Mouse (Mus musculus) layer of hippocampus, adult 18-20 months (tissue): ENCODE data around the gene Ugt1a1. TPM values are rescaled to one million over a fixed set of nuclear protein-coding genes. Genes with fewer than 3 reads are reported as not detected.

Experiments
- DNase-seq, 2 experiments: peaks; one replicate each; pipeline ENCODE4 v3.0.0; 2022; ENCODE audit warnings: low spot score in 2 of 2
- total RNA-seq, 2 experiments: library from RNA; stranded (reverse); gene quantifications; 2 replicates each; pipeline ENCODE4 v1.2.3; 2021

Ugt1a1 gene
- total RNA-seq, 2 experiments from 2014 or later: not detected

DNA sequence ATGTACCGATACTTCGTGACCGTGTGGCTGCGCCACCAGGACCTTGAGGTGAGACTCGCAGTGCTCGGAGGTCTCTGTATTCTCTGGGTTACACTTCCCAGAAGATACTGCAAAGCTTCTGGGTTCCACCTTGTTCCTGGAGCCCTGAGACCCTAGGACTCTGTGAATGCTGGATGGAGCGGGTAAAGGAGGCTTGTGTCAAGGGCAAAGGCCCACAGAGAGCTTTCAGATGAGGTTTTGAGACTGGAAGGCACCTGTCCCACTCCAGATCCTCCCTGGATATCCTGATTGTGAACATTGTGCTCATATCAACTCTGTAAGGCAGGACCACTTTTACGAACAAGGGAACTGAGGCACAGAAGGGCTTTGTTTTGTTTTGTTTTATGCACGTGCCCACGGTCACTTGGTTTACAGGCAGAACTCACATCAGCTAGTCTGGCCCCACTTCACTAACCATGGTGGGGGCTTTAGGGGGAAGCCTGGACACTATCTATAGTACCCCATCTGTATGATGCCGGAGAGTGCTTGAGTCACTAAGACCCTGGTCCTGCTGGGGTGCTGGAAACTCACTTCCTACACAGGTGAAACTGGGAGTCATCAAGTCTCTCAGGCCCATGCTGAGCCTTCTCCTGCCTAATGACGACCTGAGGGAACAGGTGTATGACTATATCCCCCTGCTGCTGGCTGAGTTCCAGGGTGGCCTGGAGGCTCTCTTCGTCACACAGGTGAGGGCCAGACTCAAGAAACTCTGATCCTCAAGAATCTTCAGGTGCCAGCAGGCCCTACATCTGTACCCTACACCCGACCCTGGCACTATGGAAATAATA, 21.9 kb downstream of the Ugt1a1 start:
- no peak for DNase-seq

DNA sequence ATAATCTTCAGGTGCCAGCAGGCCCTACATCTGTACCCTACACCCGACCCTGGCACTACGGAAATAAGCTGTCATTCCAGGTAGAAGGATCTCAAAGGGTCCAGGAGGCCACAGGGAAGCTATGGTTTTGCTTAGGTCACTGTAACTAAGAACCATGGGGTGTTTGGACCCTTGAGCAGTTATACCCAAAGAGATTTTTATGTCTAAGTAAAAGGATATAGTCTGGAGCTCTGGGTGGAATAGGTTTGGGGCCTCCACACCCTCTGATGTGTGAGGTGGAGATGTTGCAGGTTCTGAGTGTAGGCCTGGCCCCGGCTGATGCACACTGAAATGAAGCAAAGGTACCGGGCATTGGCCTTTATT, 22.5 kb downstream of the Ugt1a1 start:
- DNase-seq: no peak

DNA sequence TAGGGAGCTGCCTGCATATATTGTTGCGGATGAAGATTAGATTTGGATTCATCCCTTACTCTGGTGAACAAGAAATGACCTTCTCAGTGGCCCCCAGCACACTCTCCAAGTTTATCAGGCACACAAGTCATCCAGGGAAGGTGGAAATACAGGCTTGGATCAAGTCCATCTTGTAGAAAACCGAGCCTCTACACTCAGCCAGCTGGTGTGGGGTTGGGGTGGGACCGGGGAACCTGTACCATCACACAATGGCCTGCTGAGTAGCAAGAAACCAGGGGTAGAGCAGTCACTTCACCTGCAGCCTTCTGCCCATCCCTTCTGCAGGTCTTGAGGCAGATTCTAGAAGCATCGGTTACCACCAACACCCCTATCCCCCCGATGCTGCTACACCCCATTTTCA, 22.9 kb downstream of the Ugt1a1 start:
- DNase-seq: no peak

DNA sequence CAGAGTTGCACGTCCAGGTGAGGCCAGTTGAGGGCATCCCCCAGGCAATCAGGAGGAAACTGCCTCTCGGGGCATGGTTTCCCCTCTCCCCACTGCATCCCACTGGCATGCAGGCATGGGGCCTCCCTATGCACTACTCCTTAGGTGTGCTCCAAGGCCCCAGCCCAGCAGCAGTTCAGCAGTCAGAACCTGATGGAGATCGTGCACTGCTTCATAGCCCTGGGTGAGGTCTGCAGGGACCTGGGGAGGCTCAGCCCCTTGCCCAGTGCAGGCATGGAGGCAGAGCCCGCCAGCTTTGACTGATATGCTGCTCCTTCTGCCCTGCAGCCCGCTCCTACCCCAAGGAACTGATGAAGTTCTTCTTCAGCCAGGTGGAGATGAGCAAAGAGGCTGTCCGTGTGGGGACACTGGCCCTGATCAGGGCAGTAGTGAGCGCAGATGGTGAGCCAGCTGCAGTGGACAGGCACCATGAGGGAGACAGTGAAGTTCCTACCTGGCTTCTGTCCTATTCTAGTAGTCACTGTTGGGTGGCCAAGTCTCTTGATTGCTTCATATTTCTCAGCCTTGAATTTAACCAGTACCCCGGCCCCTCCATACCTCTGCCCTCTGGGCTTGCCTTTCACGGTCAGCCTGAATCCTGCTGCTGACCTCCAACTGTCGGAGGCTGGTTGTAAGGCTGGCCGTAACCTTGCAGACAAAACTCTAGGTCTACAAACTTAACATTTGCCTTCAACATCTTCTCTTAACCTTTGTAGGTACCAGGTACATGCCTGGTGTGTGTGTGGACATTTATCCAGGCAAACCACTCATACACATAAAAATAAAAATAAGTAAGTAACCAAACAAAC, 23.5 kb downstream of the Ugt1a1 start:
- no peak for DNase-seq

DNA sequence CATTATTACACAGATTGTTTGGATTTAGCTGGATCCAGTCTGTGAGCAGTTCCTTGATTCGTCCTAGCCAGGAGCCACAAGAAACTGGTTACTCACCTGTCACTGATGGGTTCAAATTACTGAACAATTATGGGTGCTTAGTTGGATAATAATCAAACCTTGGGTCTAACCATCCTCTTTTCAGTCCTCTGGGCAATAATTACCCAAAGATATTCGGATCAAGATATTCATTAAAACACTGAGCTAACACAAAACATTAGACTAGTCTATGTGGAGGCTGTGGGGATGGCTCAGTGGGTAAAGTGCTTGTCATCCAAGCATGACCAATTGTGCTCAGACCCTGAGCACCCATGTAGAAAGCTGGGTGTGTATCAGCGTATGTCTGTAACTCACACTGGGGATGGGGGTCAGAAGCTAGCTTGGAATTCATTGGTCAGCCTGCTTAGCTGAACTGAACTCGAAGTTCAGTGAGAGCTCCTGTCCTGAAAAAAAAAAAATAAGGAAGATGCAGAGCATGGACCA, 24.2 kb downstream of the Ugt1a1 start:
- no peak for DNase-seq

DNA sequence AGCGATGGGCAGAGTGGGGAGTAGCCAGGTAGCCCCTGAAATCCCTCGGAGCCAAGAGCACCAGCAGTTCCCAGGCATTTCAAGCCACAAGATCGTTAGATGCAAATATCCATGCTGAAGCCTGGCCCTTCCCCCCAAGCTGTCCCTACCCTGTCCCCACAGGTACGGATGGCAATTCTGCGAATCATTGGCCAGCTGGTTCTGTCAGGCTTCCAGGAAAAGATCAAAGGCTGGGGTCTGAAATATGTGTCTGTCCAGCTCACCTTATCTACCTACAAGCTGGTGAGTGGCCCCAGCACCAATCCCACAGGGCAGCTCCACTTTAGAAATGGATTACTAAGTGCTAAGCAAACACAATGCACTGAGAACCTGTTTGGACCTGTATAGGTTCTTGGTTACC, 25.6 kb downstream of the Ugt1a1 start:
- no peak for DNase-seq

DNA sequence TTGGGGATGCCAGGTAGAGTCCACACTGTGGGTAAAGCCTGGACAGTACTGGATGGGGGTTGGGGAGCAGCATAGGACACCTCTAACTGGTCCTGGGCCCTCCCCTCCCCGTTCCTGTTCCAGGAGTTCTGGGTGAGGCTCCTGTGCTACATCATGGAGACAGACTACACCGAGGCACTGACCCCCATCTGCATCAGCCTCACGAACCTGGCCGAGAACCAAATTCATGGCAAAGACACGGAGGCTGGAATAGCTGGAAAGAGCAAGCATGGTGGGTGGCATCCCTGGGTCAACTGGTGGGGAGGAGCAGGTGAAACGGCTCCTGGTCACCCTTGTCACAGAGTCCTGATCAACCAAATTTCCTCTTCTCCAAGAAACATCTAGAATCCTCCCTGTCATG, 27.0 kb downstream of the Ugt1a1 start:
- DNase-seq: no peak

DNA sequence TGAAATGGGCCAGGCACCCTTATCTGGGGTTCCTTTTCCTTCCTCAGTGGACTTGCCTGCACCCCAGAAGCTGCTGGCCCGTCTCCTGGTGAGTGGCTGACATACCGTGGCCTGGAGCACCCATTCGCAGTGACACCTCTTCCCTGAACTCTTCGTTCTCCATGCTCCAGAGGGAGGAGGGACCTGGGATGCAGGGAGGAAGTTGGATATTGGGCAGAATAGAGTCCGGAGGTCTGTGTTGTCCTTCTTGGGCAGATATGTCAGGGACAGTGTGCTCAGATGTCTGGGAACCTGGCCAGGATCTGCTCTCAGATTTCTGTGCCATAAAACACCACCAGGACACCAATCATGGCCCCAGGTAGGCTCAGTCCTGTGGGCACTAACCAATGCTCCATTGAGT, 28.3 kb downstream of the Ugt1a1 start:
- DNase-seq: no peak

DNA sequence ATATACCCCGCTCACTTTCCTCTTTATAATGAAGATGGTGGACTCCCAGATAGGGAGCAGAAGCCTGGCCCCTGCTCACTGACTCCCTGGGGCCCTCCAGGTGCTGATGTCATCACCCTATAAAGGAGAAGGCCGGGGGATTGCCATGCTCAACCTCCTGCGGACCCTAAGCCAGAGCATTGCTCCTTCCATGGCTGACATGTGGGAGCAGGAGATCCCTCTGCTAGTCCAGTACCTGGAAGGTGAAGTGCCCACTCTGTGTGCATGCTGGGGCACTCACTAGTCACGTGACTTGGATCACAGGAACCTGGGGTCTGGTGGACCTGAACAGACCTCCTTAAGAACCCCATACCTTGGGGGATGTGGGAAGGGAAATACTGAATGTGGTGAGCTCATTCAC, 28.8 kb downstream of the Ugt1a1 start:
- no peak for DNase-seq

DNA sequence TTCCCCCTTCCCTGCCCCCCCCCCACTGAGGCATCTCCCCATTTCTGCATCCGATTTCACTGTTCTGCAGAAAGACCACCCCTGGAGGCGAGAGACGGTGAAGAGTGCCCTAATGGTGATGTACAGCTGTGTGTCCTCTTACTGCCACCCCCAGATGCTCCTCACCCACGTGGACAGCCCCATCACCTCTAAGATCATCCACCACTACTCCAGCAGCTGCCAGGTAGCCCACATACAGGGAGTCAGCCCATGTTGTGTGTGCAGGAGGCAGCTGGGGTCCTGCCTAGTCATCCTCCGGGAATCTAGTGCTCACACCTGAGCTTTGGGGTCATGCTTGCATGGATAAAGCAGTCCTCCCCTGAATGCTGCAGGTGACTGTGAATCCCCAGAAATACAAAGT, 32.1 kb downstream of the Ugt1a1 start:
- no peak for DNase-seq

DNA sequence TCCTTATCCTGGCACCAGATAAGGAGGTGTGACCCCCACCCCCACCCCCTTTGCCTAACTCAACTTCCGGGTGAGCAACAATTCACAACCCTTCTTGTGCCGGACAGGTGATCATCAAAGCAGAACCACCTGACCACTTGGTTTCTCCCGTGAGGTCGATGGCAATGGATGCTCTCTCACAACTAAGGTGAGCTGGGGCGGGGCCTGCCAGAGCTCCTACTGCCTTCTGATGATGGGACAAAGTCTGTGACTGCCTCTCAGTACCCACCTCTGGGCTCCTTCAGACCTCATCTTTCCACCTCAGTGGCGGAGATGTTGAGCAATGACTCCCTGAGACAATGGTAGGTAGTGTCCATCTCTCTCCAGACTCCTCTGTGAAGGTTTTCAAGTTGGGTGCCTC, 34.1 kb downstream of the Ugt1a1 start:
- DNase-seq: no peak

DNA sequence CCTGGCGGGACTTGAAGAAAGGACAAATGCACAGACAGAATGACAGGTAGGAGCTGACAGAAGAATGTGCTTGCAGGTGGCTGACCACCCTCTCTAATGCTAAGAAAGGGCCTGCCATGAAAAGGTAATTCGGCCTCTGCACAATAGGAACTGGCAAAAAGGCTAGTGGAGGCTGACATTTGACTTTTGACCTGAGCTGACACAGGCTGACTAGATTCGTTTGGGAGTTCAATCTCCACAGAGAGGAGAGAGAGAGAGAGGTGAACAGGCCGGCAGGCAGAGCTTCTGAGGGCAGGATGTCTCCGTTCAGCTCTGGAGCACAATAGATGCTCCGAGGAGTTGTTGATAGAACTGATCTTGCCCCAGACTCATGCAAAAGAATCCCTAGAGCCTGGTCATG, 34.6 kb downstream of the Ugt1a1 start:
- no peak for DNase-seq

DNA sequence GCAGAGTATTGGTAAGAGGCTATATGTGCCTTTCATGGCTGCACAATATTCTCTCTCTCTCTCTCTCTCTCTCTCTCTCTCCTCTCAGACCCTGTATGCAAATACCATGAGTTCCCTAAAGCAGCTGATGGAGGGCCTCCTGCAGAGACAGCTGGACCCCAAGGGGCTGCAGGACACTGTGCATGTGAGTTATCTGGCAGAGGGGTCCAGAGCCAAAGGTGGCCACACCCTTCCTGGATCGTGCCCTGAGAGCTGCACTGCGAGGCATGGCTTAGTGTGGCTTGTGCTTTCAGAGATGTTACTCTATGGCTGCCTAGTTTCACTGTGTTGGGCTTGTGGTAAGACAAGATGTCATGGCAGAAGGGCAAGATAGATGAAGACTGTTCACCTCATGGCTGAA, 35.9 kb downstream of the Ugt1a1 start:
- no peak for DNase-seq

DNA sequence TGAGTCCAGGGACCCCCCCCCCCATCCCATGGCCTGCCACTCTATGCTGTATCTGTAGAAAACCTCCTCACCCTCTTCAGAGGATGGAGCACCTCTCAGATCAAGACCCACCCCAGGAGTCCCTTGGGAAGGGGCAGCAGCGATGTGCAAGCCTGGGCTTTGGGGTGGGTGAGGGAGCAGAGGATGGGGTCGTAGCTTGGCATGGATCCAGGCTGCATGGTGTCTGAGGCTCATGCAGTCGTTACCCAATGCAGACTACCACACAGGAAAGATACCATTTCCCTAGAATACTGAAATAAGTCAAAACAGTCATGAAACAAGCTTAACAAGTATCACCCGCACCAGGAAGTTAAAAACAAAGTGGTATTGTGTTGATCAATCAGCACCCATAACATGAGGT, 36.9 kb downstream of the Ugt1a1 start:
- no peak for DNase-seq

DNA sequence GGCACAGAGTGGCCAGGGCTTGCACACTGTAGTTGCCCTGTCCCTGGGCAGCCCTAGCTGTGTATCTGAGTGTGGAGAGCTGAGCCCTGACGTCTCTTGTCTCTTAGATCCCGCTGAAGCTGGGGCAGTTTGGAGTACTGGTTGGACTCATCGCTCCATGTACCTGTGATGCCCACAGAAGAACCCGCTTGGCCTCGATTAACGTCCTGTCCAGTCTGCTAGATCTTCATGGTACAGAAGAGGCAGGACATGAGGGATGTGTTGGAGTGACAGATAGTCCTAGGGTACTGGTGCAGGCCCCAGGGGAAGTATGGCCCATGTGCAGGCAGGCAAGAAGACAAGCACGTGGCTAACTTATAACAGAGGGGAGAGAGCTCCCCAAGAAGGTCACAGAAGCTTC, 37.8 kb downstream of the Ugt1a1 start:
- DNase-seq: no peak

DNA sequence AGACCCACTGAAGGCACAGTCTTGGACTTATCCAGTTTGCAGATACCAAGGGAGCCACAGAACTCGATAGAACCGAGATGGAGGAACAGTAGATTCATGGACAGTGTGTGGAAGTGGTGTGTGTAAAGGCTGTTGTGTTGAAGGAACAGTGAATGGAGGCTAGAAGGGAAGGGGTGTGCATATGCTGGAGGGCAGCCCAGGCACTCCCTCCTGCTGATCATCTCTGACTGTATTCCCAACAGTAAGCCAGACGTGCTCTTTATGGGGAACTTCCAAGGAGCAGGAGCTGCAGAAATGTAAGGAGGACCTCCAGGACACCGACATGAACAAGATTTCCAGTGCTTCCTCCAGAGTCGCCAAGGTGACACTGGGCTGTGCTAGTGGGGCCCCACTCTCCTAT, 38.3 kb downstream of the Ugt1a1 start:
- no peak for DNase-seq

DNA sequence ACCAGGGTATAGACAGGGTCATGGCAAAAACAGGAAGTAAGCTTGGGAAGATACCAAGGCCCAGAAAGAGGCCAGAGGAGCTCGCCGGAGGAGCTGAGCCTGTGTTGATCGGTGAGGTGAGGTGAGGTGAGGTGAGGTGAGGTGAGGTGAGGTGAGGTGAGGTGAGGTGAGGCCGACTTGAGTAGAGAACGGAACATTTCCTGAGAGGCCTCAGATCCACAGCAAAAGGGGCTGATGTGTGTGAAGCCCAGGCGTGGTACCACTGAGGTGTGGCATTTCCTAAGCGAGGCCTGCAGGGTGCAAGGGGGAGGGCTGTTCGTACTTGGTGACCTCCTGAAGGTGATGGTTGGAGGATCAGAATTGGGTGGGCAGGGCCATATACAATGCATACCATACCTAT, 41.3 kb downstream of the Ugt1a1 start:
- DNase-seq: no peak

DNA sequence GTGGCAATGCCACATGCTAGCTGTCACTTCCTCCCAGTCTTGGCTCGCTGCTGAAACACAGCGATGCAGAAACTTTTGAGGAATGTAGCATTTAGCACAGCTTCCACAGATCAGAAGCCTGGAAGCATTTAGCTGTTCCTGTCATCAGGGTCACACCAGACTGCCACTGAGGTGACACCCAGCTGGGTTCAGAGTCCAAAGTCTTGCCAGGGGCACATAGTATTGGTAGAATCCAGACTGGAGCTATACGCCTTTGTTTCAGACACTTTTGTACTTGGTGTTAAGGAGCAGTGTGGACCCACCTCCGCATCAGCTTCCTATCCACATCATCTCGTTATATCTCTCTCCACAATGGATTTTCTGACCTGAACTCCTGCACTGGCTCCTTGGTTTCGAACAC, 41.8 kb downstream of the Ugt1a1 start:
- no peak for DNase-seq

DNA sequence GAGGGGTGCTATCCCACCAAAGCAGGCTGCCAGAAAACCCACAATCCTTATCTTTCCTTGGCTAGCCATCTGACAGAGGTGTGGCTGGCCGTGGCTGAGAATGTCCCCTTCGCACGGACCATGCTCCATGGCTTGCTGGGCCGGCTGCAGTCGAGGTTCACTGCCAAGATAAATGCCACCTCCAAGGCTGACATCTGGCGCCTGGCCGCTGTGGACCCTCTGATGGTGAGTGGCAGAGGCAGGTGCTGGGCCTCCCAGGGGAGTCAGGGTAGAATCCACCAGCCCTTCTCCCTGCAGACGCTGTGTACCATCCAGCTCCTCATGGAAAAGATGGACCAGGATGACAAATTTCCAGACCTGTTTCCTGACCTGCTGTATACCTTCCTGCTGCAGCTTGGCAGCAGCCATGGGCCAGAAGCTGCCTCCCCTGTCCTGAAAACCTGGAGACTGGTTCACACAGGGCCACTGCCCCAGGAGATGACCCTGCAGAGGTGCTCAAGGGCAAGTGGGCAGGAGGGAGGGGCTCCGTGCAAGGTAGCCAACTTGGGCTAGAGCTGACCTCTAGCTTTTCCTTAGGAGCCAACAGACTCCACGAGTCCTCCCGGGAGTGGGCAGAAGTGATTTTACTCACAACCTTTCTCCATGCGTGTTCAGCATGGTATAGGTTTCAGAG, 43.2 kb downstream of the Ugt1a1 start:
- DNase-seq: no peak

DNA sequence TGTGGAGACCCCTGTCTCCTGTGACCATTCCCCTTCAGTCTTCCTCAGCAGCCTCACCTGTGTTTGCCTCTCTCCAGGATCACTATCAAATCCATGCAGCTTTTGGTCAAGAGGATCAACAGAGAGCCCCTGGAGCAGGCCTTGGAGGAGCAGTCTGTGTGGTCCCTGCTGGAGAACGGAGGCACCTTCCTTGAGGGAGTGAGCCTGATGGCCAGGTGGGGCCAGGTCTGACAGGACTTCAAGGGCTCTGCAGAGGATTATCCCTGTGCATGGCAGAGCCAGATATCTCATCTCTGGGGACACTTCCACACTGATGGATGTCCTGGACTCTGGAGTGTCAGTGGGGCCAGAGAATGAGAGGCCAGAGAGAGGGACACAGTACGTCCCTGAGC, 43.7 kb downstream of the Ugt1a1 start:
- no peak for DNase-seq

DNA sequence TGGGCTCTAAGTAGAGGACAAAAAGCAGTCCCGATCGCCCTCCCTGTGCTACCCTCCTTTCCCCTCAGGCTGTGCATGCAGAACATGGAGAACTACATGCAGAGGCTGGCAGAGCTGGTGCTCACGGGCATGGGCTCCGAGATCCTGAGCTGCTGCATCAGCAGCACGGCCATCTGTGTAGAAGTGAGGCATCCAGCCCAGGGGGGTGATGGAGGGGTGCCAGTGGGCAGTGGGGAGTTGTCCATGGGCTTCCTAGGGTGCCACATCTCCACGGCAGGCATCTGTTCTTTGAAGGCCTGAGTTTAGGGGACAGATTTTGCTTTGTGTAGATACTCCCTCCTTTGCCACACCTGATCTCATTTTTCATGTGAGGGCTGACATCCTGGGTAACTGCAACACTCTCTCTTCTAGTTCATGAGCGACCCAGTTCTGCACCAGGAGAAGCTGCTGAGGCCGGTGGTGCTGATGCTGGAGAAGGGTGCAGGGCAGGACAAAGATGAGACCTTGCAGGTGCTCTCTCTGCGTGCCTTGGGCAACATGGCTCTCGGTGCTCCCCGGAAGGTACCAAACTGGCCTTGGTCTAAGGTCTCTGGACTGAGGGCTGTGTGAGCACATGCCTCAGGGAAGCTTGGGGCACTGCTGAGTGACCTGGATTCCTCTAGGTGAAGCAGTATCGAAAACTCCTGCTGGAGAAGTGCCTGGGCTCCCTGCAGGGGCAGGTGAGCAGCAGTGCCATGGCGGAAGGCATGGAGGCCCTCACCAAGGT, 44.4 kb downstream of the Ugt1a1 start:
- DNase-seq: no peak
